Mouse (Mus musculus) stomach, embryonic 15.5 days (tissue): ENCODE measurements around the gene Tex13c2. TPM values are rescaled to one million over a fixed set of nuclear protein-coding genes. Genes with fewer than 3 reads are reported as not detected.

Experiments
- ATAC-seq: fragments of 200-750 bp; cut with Nextera tagmentation; 2 replicates; pipeline ENCODE4 v1.8.0; 2017; ENCODE audit warnings: low read depth, moderate number of reproducible peaks, moderate TSS enrichment; ENCODE audit not compliant: insufficient read depth, low FRiP score
- H3K27ac ChIP-seq: fragments of 300-500 bp; sonication (generic); 2 replicates; pipeline ENCODE4 v1.5.1; 2015; ENCODE audit warnings: mild to moderate bottlenecking, inconsistent platforms
- H3K27me3 ChIP-seq: fragments of 300-500 bp; sonication (generic); replicated peaks from 2 replicates; pipeline ENCODE4 v1.6.1; 2015; ENCODE audit warnings: inconsistent platforms
- H3K36me3 ChIP-seq: fragments of 300-500 bp; sonication (generic); 2 replicates; pipeline ENCODE4 v1.6.1; 2015; ENCODE audit warnings: inconsistent platforms
- H3K4me1 ChIP-seq: fragments of 300-500 bp; sonication (generic); 2 replicates; pipeline ENCODE4 v1.6.1; 2015; ENCODE audit warnings: inconsistent platforms
- H3K4me2 ChIP-seq: fragments of 300-500 bp; sonication (generic); 2 replicates; pipeline ENCODE4 v1.6.1; 2015; ENCODE audit warnings: mild to moderate bottlenecking, inconsistent platforms
- H3K4me3 ChIP-seq: fragments of 300-500 bp; sonication (generic); replicated peaks from 2 replicates; pipeline ENCODE4 v1.5.1; 2015; ENCODE audit warnings: inconsistent platforms
- H3K9ac ChIP-seq: fragments of 300-500 bp; sonication (generic); 2 replicates; pipeline ENCODE4 v1.6.1; 2015; ENCODE audit warnings: inconsistent platforms
- H3K9me3 ChIP-seq: fragments of 300-500 bp; sonication (generic); 2 replicates; pipeline ENCODE4 v1.6.1; 2016; ENCODE audit warnings: inconsistent platforms
- WGBS: fragments of 180-500 bp; shearing (Covaris S2); methylation state at CpG from one replicate; pipeline ENCODE4 v1.1.7; 2015; 5-methylcytosine and 5-hydroxymethylcytosine counted together
- polyA plus RNA-seq: library from polyadenylated mRNA; unstranded; fragments of >200 nt; fragmentation: Nextera tagmentation; extraction: Ambion mirVana; gene quantifications from 2 replicates; pipeline ENCODE4 v1.2.1, GENCODE M21; 2015

Tex13c2 gene
- polyA plus RNA-seq: not detected in 2 replicates

DNA sequence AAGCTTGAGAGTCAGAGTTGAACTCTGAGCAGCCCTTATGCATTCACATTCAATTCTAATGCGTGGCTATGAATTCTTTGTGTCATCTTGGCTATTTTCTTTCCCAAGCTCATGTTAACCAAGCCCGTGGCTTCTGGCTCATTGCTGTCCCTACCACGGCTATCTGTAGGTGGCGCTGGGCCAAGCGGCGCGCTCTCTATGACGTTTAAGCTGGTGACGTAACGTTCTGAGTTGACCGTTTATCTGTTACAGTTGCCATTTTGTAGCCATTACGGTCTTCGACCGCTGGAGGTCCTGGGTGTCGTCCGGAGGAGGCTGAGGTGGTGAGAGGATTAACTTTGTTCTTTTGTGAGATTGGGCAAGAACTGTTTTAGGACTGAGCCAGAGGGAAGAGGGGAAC is at the start of gene Tex13c2:
Gene Tex13c2, plus strand, starts transcription at position 246 of the 400 bp plus-strand sequence.
- Histone ChIP-seq H3K27me3 (no peaks in the 10 kb centered on the region), H3K9ac (no peak within 1 kb of the TSS), H3K4me3 (no peak within 1 kb of the TSS), H3K36me3 (no peaks in the 10 kb centered on the region), H3K9me3 (no peaks in the 10 kb centered on the region), H3K4me1 (no peaks in the 10 kb centered on the region), H3K4me2 (no peak within 1 kb of the TSS), H3K27ac (no peak within 1 kb of the TSS)
- WGBS: 86% methylated on average over 16 of the region's 16 CpGs
- no peak for ATAC-seq

DNA sequence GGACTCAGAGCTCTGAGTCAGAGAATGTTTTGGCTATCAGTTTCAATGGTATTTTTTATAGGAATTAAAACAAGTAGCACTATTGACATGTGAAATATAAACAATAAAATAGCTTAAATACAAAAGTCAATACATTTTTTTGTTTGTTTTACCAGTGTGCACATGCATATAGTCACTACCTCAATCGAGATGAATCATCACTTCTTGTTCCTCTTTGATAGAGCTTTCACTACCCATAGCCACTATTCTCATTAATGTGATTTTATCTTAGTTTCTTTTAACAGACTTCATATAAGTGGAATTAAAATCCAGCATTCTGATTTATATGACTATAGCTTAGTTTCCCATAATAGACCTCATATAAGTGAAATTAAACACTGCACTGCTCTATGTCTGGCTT is 39.2 kb upstream of the Tex13c2 start:
- H3K9me3 ChIP-seq: no peaks in the 10 kb centered on the region
- H3K4me1 ChIP-seq: no peaks in the 10 kb centered on the region
- H3K9ac ChIP-seq: no peak overlapping the region
- no peaks in the 10 kb centered on the region for H3K27me3 ChIP-seq
- WGBS: 53% methylated on average over 1 of the region's 1 CpGs
- no peak overlapping the region for H3K4me2 ChIP-seq
- ATAC-seq: no peak
- no peaks in the 10 kb centered on the region for H3K36me3 ChIP-seq
- H3K27ac ChIP-seq: no peak overlapping the region
- no peak overlapping the region for H3K4me3 ChIP-seq

DNA sequence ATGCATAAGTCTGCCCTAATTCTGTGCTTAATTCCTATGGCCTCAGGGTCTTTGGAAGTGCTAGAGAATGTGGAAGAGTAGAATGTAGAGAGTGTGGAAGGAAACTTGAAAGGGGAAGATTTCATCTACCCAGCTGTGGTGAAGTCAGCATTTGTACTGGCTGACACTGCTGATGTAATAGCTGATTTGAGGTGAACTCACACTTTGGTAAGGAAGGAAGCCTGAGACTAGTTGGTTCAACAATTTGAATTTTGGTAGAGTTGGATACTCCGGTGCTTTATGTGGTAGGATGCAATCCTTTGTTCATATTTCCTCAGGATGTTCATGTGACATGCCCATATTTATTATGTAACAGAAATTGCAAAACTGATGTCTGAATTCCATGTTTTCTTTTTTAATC is 36.5 kb upstream of the Tex13c2 start:
- Histone ChIP-seq H3K27ac (no peak overlapping the region), H3K27me3 (no peaks in the 10 kb centered on the region), H3K36me3 (no peaks in the 10 kb centered on the region), H3K9ac (no peak overlapping the region), H3K9me3 (no peaks in the 10 kb centered on the region), H3K4me2 (no peak overlapping the region), H3K4me3 (no peak overlapping the region), H3K4me1 (no peaks in the 10 kb centered on the region)
- WGBS: 96% methylated on average over 1 of the region's 1 CpGs
- no peak for ATAC-seq

DNA sequence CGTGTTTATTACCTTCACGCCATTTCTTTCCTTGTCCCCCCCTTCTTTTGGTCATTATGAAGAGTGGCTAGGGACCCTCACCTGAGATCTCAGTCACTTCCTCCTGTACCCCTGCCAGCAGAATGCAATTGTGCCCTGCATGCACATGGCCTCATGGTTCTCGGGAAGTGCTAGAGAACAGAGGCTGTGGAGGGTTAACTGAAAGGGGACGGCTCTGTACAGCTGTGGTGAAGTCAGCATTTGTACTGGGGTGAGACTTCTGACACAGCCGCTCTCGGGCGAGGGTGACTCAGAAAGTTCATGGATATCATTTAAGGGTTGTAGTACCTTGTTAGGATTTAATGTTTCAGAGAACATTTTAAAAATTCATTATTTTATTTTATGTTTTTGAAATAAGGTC is 35.0 kb upstream of the Tex13c2 start:
- H3K4me1 ChIP-seq: no peaks in the 10 kb centered on the region
- H3K4me3 ChIP-seq: no peak overlapping the region
- H3K27ac ChIP-seq: no peak overlapping the region
- H3K27me3 ChIP-seq: no peaks in the 10 kb centered on the region
- H3K9ac ChIP-seq: no peak overlapping the region
- no peak for ATAC-seq
- WGBS: 69% methylated on average over 7 of the region's 7 CpGs
- no peaks in the 10 kb centered on the region for H3K9me3 ChIP-seq
- H3K36me3 ChIP-seq: no peaks in the 10 kb centered on the region
- H3K4me2 ChIP-seq: no peak overlapping the region

DNA sequence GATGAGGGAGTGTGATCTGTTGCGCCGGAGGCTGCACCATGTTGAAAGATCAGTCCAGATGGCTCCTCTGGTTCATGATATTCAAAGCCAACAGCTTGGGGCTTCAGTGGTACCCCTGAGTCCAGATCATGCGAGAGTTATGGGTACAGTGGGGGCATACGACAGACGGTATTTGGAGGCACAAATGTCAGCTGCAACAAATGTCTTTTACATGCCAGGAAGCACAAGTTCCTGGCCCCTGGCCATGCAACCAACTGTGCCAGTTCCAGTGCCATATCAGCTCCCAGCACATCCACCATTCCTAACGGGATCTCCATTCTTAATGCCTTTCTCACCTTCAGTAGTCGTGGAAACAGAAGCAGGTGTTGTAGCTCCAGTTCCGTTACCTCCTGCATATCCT is 845 bp downstream of the Tex13c2 start:
- Histone ChIP-seq H3K4me1 (no peaks in the 10 kb centered on the region), H3K4me3 (no peak overlapping the region), H3K9me3 (no peaks in the 10 kb centered on the region), H3K4me2 (no peak overlapping the region), H3K27me3 (no peaks in the 10 kb centered on the region), H3K9ac (no peak overlapping the region), H3K36me3 (no peaks in the 10 kb centered on the region), H3K27ac (no peak overlapping the region)
- no peak for ATAC-seq
- WGBS: 87% methylated on average over 8 of the region's 8 CpGs

DNA sequence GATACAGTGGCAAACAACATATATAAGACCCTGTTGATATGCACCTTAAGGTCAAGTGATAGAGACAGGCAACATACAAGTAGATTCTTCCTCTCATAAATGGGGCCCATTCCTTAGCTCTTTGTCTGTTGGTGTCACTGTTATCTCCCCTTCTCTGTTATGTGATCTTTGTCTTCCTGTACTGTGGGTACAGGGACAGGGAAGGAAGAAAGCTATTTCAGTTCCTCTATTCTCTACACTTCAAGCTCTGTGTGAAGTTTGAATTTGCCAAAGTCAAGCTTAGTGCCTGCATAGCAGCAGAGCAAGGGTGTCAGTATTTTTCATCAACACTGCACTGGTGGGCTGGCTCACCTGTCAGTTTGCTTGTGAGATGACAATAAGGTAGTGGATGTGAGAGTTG is 11.0 kb downstream of the Tex13c2 start:
- ATAC-seq: no peak
- no peaks in the 10 kb centered on the region for H3K9me3 ChIP-seq
- H3K27ac ChIP-seq: no peak overlapping the region

DNA sequence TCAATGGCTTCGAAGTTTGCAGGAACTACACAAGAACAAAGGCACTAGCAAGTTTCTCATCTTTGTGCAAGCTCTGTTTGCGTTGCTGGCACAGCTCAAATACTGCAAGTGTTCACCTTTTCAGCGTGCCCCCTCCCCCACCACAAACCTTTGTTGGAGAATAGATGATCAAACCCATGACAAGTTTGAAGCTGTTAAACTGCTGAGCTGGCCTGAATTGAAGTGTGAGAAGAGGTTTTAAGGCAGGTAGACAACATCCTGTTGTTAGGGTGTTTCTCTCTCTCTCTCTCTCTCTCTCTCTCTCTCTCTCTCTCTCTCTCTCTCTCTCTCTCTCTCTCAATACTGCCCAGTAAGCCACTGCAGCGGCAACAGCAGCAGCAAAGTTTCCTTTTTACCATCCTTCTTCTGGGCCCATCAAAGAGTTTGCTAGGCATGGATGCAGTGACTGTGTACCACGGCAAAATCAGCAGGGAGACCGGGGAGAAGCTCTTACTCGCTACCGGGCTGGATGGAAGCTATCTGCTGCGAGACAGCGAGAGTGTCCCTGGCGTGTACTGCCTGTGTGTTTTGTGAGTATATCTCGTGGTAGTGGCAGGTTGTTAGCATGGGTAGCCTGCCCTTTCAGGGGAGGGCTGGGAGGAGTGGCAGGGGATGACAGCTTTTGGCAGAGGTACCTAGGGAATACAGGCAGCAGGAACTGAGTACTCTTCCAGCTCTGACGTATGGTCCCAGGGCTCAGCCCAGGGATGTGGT is 13.0 kb downstream of the Tex13c2 start, which contains the start of gene Sh2d1a:
Gene Sh2d1a, plus strand, starts transcription at position 163 of the 753 bp plus-strand sequence.
- Histone ChIP-seq H3K9ac (no peak within 1 kb of the TSS), H3K27ac (no peak within 1 kb of the TSS), H3K36me3 (no peaks in the 10 kb centered on the region), H3K4me1 (no peaks in the 10 kb centered on the region), H3K4me2 (no peak within 1 kb of the TSS), H3K27me3 (no peaks in the 10 kb centered on the region), H3K9me3 (no peaks in the 10 kb centered on the region), H3K4me3 (no peak within 1 kb of the TSS)
- ATAC-seq: no peak
- 76% methylated on average over 13 of the region's 13 CpGs for WGBS

More for the DNA sequence above, 11.0 kb downstream of the Tex13c2 start:
- Histone ChIP-seq H3K4me3 (no peak overlapping the region), H3K9ac (no peak overlapping the region), H3K27me3 (no peaks in the 10 kb centered on the region), H3K4me2 (no peak overlapping the region), H3K36me3 (no peaks in the 10 kb centered on the region), H3K4me1 (no peaks in the 10 kb centered on the region)

DNA sequence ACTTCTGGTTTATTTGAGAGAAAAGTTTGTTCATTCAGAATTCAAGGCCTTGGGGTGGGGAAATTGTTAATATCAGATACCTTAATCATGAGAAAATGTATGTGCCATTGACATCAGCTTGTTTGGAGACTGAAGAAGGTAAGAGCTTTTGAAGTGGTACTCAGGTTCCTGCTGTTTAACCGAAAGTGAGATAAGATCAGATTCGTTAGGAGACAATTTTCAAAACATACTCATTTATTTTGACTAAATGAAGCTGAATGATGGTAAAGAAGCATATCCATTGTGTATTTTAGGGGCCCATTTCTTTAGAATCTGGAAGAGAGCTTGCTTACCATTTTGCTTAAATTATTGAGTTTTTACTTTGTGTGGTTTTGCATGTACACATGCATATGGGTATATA is 21.6 kb downstream of the Tex13c2 start:
- no peaks in the 10 kb centered on the region for H3K4me1 ChIP-seq
- WGBS: 79% methylated on average over 2 of the region's 2 CpGs
- ATAC-seq: no peak
- H3K4me3 ChIP-seq: no peak overlapping the region
- no peaks in the 10 kb centered on the region for H3K9me3 ChIP-seq
- H3K9ac ChIP-seq: no peak overlapping the region
- H3K27ac ChIP-seq: no peak overlapping the region
- no peaks in the 10 kb centered on the region for H3K27me3 ChIP-seq
- no peaks in the 10 kb centered on the region for H3K36me3 ChIP-seq
- no peak overlapping the region for H3K4me2 ChIP-seq

DNA sequence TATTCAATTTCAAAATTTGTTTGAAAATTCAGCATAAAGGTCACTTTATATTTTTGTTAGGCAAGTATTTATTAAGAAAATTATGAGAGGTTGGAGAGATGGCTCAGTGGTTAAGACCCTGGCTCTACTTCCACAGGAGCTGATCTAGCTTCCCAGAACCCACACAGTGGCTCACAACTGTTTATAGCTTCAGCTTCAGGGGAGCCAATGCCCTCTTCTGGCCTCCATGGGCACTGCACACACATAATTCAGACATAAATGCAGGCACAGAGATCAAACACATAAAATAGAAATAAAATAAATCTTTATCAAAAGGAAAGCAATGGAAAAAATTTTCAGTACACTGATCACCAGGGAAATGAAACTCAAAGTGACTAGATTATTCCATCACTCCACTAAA is 23.1 kb downstream of the Tex13c2 start:
- H3K4me2 ChIP-seq: no peak overlapping the region
- no peak overlapping the region for H3K4me3 ChIP-seq
- no peaks in the 10 kb centered on the region for H3K27me3 ChIP-seq
- H3K27ac ChIP-seq: no peak overlapping the region
- no peak overlapping the region for H3K9ac ChIP-seq
- no peak for ATAC-seq
- H3K4me1 ChIP-seq: no peaks in the 10 kb centered on the region
- no peaks in the 10 kb centered on the region for H3K9me3 ChIP-seq
- no peaks in the 10 kb centered on the region for H3K36me3 ChIP-seq

DNA sequence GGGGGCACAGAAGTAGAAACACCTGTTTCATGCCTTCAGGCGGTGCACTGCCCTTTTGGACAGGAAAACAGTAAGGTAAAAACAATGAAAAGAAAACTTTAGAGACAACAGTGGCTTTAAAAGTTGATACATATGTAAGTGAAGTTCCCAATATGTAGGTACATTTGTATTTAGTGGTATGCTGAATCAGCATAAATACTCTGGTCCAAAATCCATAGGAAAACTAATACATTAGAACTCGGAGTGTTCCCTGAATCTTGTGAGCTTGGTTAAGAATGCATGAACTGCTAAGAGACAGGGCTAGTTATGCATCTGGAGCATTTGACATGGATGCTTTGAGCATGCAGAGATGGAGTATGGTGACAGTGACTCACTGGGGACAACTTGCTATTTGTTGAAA is 33.4 kb downstream of the Tex13c2 start:
- WGBS: 91% methylated on average over 2 of the region's 2 CpGs
- no peak overlapping the region for H3K27ac ChIP-seq

DNA sequence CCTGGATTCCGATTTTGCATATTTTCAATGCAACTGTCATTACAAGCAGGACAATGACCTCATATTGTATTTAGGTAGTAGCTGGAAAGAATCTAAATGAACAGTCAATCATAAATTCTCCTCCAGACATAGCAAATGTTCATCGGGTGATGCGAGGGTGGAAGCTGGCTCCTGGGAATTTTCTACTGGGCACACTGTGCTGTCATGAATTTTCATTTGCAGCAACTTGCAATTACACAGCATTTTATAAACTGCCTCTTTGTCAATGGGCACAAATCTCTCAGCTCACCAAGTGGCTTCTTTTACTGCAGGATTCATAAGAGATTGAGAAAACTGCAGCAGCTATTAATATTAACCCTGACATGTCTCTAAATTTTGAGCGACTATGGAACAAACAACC is 41.2 kb downstream of the Tex13c2 start:
- Histone ChIP-seq H3K4me1 (no peaks in the 10 kb centered on the region), H3K36me3 (no peaks in the 10 kb centered on the region), H3K9ac (no peak overlapping the region), H3K27me3 (no peaks in the 10 kb centered on the region), H3K4me2 (no peak overlapping the region), H3K4me3 (no peak overlapping the region), H3K9me3 (no peaks in the 10 kb centered on the region), H3K27ac (no peak overlapping the region)
- WGBS: 81% methylated on average over 4 of the region's 4 CpGs
- no peak for ATAC-seq

More for the DNA sequence above, 33.4 kb downstream of the Tex13c2 start:
- Histone ChIP-seq H3K9ac (no peak overlapping the region), H3K4me3 (no peak overlapping the region), H3K27me3 (no peaks in the 10 kb centered on the region), H3K36me3 (no peaks in the 10 kb centered on the region), H3K4me2 (no peak overlapping the region), H3K9me3 (no peaks in the 10 kb centered on the region), H3K4me1 (no peaks in the 10 kb centered on the region)
- no peak for ATAC-seq

DNA sequence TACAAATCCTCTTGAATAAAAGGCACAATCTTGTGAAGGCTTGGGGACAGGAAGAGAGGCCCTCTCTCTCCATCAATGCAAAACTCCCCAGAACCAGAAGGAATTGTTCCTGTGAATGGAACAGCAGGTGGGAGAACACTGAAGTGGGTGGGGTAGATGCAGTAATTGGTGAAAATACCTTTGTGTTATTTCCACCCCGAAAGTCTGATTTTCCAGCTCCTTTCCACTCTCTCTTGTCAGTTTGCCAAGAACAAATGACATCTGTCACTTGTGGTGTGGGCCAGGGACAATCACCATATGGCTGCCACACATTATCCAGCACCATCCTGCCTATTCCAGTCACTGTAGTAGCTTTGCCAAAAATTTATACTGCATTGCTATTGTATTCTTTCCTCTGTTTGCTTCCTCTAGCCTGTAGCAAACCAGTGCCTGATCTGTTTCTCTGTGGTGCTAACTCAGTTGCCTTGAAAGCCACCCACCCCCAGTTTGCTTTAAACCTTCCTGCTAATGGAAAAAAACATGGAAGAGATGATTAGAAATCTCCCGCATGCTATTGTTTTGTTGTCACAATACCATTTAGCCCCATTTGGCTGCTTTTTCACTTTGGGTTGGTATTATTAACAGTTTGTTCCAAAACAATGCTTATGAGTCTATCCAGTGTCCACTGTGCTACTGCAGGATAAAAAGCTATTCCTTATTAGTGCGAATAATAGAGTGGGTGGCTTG is 50.7 kb downstream of the Tex13c2 start:
- ATAC-seq: no peak
- H3K27me3 ChIP-seq: no peaks in the 10 kb centered on the region
- no peaks in the 10 kb centered on the region for H3K9me3 ChIP-seq
- no peaks in the 10 kb centered on the region for H3K36me3 ChIP-seq
- H3K9ac ChIP-seq: no peak overlapping the region
- no peak overlapping the region for H3K27ac ChIP-seq
- peak overlapping the region; percentile 35 for H3K4me2 ChIP-seq
- no peaks in the 10 kb centered on the region for H3K4me1 ChIP-seq
- peak overlapping the region; percentile 11; the same call in 1 of the 2 replicates for H3K4me3 ChIP-seq
- WGBS: 33% methylated on average over 3 of the region's 3 CpGs
